Comparison of ENCODE assay signal across 8 mouse cellular contexts in the genomic region with DNA sequence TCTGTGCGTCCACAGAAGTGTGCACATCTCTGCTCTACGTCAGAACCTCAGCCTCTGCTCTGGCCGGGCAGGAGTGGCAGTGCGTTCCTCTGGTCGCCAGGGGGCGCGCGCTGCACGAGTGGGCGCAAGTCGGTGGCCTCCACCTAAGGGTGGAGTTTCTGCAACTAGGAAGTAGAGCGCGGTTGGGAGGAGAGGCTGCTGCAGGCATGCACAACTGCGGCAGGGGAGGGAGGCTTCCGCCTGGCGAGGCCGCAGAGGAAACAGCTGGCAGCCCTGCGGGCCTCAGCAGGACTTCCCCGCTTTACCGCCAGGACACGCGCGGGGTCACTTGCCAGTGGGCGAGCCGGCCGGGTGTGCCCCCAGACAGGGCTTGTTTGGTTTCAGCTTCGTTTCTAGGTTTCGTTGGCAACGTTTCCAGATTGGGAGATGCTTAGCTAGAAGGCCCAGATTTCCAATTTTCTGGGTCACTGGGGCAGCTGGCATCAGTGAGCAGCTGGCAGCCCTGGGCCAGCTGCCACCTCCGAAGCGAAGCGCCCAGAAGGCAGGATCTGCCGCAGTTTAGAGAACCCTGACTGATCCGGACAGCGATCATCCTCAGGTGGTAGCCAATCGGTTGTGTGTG. TPM values are rescaled to one million over a fixed set of nuclear protein-coding genes. Genes with fewer than 3 reads are reported as not detected.
DNase-seq lines count a peak whose midpoint lies in the region; ATAC-seq and TF ChIP-seq lines count a peak whose summit lies in the region.

No protein-coding gene starts in this region.

- peak overlapping the region; percentile 59 for H3K9ac ChIP-seq in forebrain, postnatal 0 days
- H3K9ac ChIP-seq in lung, embryonic 14.5 days: peak overlapping the region; percentile 63

- TF ChIP-seq CTCF in cerebellum, adult 2 months (IDR thresholded peaks at IDR 0.05; ENCODE audit: borderline replicate concordance, insufficient read depth, low read depth, low read length): peak; percentile 92
- peak; percentile 98 for TF ChIP-seq CTCF in forebrain, postnatal 0 days (IDR thresholded peaks at IDR 0.05; ENCODE audit: low read depth)
- TF ChIP-seq CTCF in lung, embryonic 14.5 days (IDR thresholded peaks at IDR 0.05; ENCODE audit: low read depth): peak; percentile 100

- DNase-seq in MEL-GATA-1-ER (ENCODE audit: extremely low read depth, low read depth): peak; percentile 71
- DNase-seq in cerebellum, adult 2 months: peak; percentile 88 to 93
- peak; percentile 85 for DNase-seq in forebrain, postnatal 0 days
- DNase-seq in heart, postnatal 4 days: peak; percentile 97
- peak; percentile 79 to 90 for DNase-seq in layer of hippocampus, adult 8-10 months (ENCODE audit: low spot score in 2 of 2)
- peak; percentile 95 for DNase-seq in lung, embryonic 14.5 days
- peak; percentile 87 for DNase-seq in testis, postnatal 14 days (ENCODE audit: low spot score)

- no peaks in the 10 kb centered on the region for H3K9me3 ChIP-seq in forebrain, postnatal 0 days (ENCODE audit: low read length)
- H3K9me3 ChIP-seq in lung, embryonic 14.5 days (ENCODE audit: low read depth, low read length): no peaks in the 10 kb centered on the region

- peak overlapping the region; percentile 68 for H3K4me2 ChIP-seq in forebrain, postnatal 0 days (ENCODE audit: low read depth)
- H3K4me2 ChIP-seq in lung, embryonic 14.5 days: peak overlapping the region; percentile 76

- H3K36me3 ChIP-seq in forebrain, postnatal 0 days (ENCODE audit: insufficient read depth): peaks cover 3% of the 10 kb centered on the region
- peaks cover 36% of the 10 kb centered on the region for H3K36me3 ChIP-seq in lung, embryonic 14.5 days (ENCODE audit: insufficient read depth)

- 0 out of 2 replicates have a peak, but pooled peaks cover 2% of the 10 kb centered on the region for H3K4me1 ChIP-seq in cerebellum, adult 2 months (ENCODE audit: control insufficient read depth, insufficient read depth, low read length)
- no peaks in the 10 kb centered on the region for H3K4me1 ChIP-seq in forebrain, postnatal 0 days (ENCODE audit: insufficient read depth)
- no peaks in the 10 kb centered on the region for H3K4me1 ChIP-seq in lung, embryonic 14.5 days (ENCODE audit: insufficient read depth)

- H3K4me3 ChIP-seq in cerebellum, adult 2 months (replicated peaks; ENCODE audit: insufficient read depth, low read depth, low read length): peak overlapping the region; percentile 72
- H3K4me3 ChIP-seq in forebrain, postnatal 0 days (ENCODE audit: low read depth, low read length): peak overlapping the region; percentile 43
- H3K4me3 ChIP-seq in lung, embryonic 14.5 days (ENCODE audit: low read depth, low read length): peak overlapping the region; percentile 48

- under 1% methylated on average over 36 of the region's 36 CpGs for WGBS in cerebellum, adult 2 months
- WGBS in forebrain, postnatal 0 days: 6% methylated on average over 31 of the region's 36 CpGs
- 6% methylated on average over 36 of the region's 36 CpGs for WGBS in lung, embryonic 14.5 days

- H3K27me3 ChIP-seq in cerebellum, adult 2 months (ENCODE audit: control insufficient read depth, insufficient read depth, low read length): no peaks in the 10 kb centered on the region
- H3K27me3 ChIP-seq in forebrain, postnatal 0 days (ENCODE audit: insufficient read depth, low read length): no peaks in the 10 kb centered on the region
- H3K27me3 ChIP-seq in lung, embryonic 14.5 days (ENCODE audit: insufficient read depth, low read length): no peaks in the 10 kb centered on the region

- 0 out of 2 replicates have a peak, but pooled peaks have one; percentile 15 for TF ChIP-seq POLR2A in cerebellum, adult 2 months (IDR thresholded peaks at IDR 0.05; ENCODE audit: borderline replicate concordance, insufficient read depth, low read length)

- 0 out of 2 replicates have a peak overlapping the region, but pooled peaks have one; percentile 26 for H3K27ac ChIP-seq in cerebellum, adult 2 months (ENCODE audit: insufficient read depth, low read length)
- H3K27ac ChIP-seq in forebrain, postnatal 0 days (ENCODE audit: low read depth, low read length): peak overlapping the region; percentile 50
- H3K27ac ChIP-seq in lung, embryonic 14.5 days (ENCODE audit: low read depth): peak overlapping the region; percentile 58; the same call in 1 of the 2 replicates

- ATAC-seq in forebrain, postnatal 0 days: peak; percentile 94
- ATAC-seq in lung, embryonic 14.5 days (ENCODE audit: insufficient read depth): peak; percentile 94
- ATAC-seq in neutrophil, adult 5-6 weeks (ENCODE audit: extremely low read depth, insufficient number of reproducible peaks, low FRiP score, poor library complexity, severe bottlenecking): peak; percentile 91

RNA-seq across cellular contexts. Expression of a gene that starts 22.1 kb away (rescaled TPM):
- 14.6 and 15.2 TPM in 2 replicates for polyA plus RNA-seq in cerebellum, adult 2 months (2012; rRNA removed)
- total RNA-seq in forebrain, postnatal 0 days (2014; rRNA removed): 16.3 and 17.1 TPM in 2 replicates
- 19.5 and 22.7 TPM in 2 replicates for polyA plus RNA-seq in forebrain, postnatal 0 days (2015; fragmentation: Nextera tagmentation; extraction: Ambion mirVana)
- 10 to 100 TPM; 32.5 to 33.6 TPM for total RNA-seq in heart, postnatal 4 days (2021)
- 10 to 100 TPM; 19.3 to 33.9 (median 25.7) TPM for total RNA-seq in layer of hippocampus, adult 8-10 months (2022)
- polyA plus RNA-seq in lung, embryonic 14.5 days (2014; fragmentation: Nextera tagmentation; extraction: Ambion mirVana): 57.4 and 57.7 TPM in 2 replicates
- total RNA-seq in neutrophil, adult 5-6 weeks (2017): 301 and 316 TPM in 2 replicates

RNA-seq across cellular contexts. Expression of a gene that starts 28.7 kb away (rescaled TPM):
- polyA plus RNA-seq in cerebellum, adult 2 months (2012; rRNA removed): 9.4 and 10.5 TPM in 2 replicates
- total RNA-seq in forebrain, postnatal 0 days (2014; rRNA removed): 4.9 and 6.0 TPM in 2 replicates
- 9.5 and 11.6 TPM in 2 replicates for polyA plus RNA-seq in forebrain, postnatal 0 days (2015; fragmentation: Nextera tagmentation; extraction: Ambion mirVana)
- total RNA-seq in heart, postnatal 4 days (2021): 10 to 100 TPM; 44.0 to 47.2 TPM
- total RNA-seq in layer of hippocampus, adult 8-10 months (2022): 1 to 10 TPM; 3.4 to 7.4 (median 5.3) TPM
- 81.7 and 93.0 TPM in 2 replicates for polyA plus RNA-seq in lung, embryonic 14.5 days (2014; fragmentation: Nextera tagmentation; extraction: Ambion mirVana)
- 130 and 159 TPM in 2 replicates for total RNA-seq in neutrophil, adult 5-6 weeks (2017)

Comparison
In these comparisons a context has a peak if more than half of its experiments do, and no peak if none do; other contexts are left out.
1. Peak in every context shown above with its lines: DNase-seq, ATAC-seq, H3K4me3 ChIP-seq and H3K27ac ChIP-seq.